Mouse (Mus musculus): Measurements from ENCODE around the gene Cdh1. TPM values are rescaled to one million over a fixed set of nuclear protein-coding genes. Genes with fewer than 3 reads are reported as not detected.

Gene Cdh1
- polyA plus RNA-seq, 2 experiments: 11.4 to 14.8 TPM

GRCm38 (mm10) chr8:106637446-106637845 lies 34.3 kb downstream of the Cdh1 start:
- Histone ChIP-seq H3K27ac (no peak overlapping the region), H3K27me3 (ENCODE audit: control insufficient read depth, insufficient read depth, low read length) (no peaks in the 10 kb centered on the region), H3K4me1 (replicated peaks; ENCODE audit: control insufficient read depth in 2 of 2, insufficient read depth in 2 of 2, low read length in 1 of 2) (peaks cover 0 to 25% of the 10 kb centered on the region in 2 experiments; a peak in 2 of 4 replicates), H3K9me3 (ENCODE audit: control insufficient read depth, low read length) (no peaks in the 10 kb centered on the region), H3K4me2 (ENCODE audit: low read depth) (no peak overlapping the region), H3K4me3 (ENCODE audit: insufficient read depth in 1 of 2, low read depth in 2 of 2, low read length in 2 of 2) (no peak overlapping the region), H3K36me3 (replicated peaks; ENCODE audit: control insufficient read depth, insufficient read depth, low read depth) (no peaks in the 10 kb centered on the region), H3K9ac (replicated peaks) (no peak overlapping the region)
- ATAC-seq (ENCODE audit: insufficient read depth) (no peak), DNase-seq (ENCODE audit: low read depth in 3 of 3, low spot score in 3 of 3) (no peak)
- 69% methylated on average over 4 of the region's 4 CpGs for WGBS (ENCODE audit: insufficient replicate concordance)
- TF ChIP-seq CTCF (IDR thresholded peaks at IDR 0.05; ENCODE audit: low read depth): no peak
- TF ChIP-seq EP300 (IDR thresholded peaks at IDR 0.05; ENCODE audit: low read depth): no peak

GRCm38 (mm10) chr8:106638768-106639295 lies 35.7 kb downstream of the Cdh1 start:
- Histone ChIP-seq H3K4me3 (ENCODE audit: insufficient read depth in 1 of 2, low read depth in 2 of 2, low read length in 2 of 2) (no peak overlapping the region), H3K27ac (no peak overlapping the region), H3K9me3 (ENCODE audit: control insufficient read depth, low read length) (no peaks in the 10 kb centered on the region), H3K4me1 (replicated peaks; ENCODE audit: control insufficient read depth in 2 of 2, insufficient read depth in 2 of 2, low read length in 1 of 2) (peaks cover 0 to 16% of the 10 kb centered on the region in 2 experiments; a peak in 2 of 4 replicates), H3K36me3 (replicated peaks; ENCODE audit: control insufficient read depth, insufficient read depth, low read depth) (no peaks in the 10 kb centered on the region), H3K9ac (replicated peaks) (no peak overlapping the region), H3K27me3 (ENCODE audit: control insufficient read depth, insufficient read depth, low read length) (no peaks in the 10 kb centered on the region), H3K4me2 (ENCODE audit: low read depth) (no peak overlapping the region)
- ATAC-seq (ENCODE audit: insufficient read depth) (no peak), DNase-seq (ENCODE audit: low read depth in 3 of 3, low spot score in 3 of 3) (no peak)
- TF ChIP-seq CTCF (IDR thresholded peaks at IDR 0.05; ENCODE audit: low read depth) (no peak), EP300 (IDR thresholded peaks at IDR 0.05; ENCODE audit: low read depth) (no peak)
- WGBS (ENCODE audit: insufficient replicate concordance): 63% methylated on average over 7 of the region's 7 CpGs

DNA sequence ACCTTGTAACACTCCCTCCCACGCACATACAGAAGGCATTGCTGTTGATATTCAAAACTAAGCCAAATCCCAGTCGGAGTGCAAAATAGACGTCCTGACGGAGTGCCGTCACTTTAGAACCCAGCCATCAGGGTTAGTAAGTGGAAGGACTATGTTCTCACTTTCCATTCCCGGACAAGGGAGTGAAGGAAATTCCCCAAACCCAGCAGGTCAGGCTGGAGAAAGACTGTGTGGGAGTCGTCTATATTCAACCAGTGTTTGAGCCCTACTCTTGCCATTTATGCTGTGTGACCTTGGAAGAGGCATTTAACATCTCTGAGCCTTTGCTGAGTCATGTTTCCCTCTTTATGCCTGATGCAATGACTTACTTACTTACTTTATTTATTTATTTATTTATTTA lies 37.1 kb downstream of the Cdh1 start:
- H3K27me3 ChIP-seq (ENCODE audit: control insufficient read depth, insufficient read depth, low read length): no peaks in the 10 kb centered on the region
- H3K9ac ChIP-seq (replicated peaks): no peak overlapping the region
- no peak for ATAC-seq (ENCODE audit: insufficient read depth)
- H3K9me3 ChIP-seq (ENCODE audit: control insufficient read depth, low read length): no peaks in the 10 kb centered on the region
- H3K27ac ChIP-seq: no peak overlapping the region
- no peak overlapping the region for H3K4me2 ChIP-seq (ENCODE audit: low read depth)
- whole genome bisulfite sequencing (ENCODE audit: insufficient replicate concordance): 64% methylated on average over 7 of the region's 7 CpGs
- no peak for TF ChIP-seq CTCF (IDR thresholded peaks at IDR 0.05; ENCODE audit: low read depth)
- no peak for TF ChIP-seq EP300 (IDR thresholded peaks at IDR 0.05; ENCODE audit: low read depth)
- no peaks in the 10 kb centered on the region for H3K36me3 ChIP-seq (replicated peaks; ENCODE audit: control insufficient read depth, insufficient read depth, low read depth)
- H3K4me1 ChIP-seq (replicated peaks; ENCODE audit: control insufficient read depth in 2 of 2, insufficient read depth in 2 of 2, low read length in 1 of 2): peaks cover 0 to 13% of the 10 kb centered on the region in 2 experiments; a peak in 2 of 4 replicates
- no peak for DNase-seq (ENCODE audit: low read depth in 3 of 3, low spot score in 3 of 3)
- H3K4me3 ChIP-seq (ENCODE audit: insufficient read depth in 1 of 2, low read depth in 2 of 2, low read length in 2 of 2): no peak overlapping the region

DNA sequence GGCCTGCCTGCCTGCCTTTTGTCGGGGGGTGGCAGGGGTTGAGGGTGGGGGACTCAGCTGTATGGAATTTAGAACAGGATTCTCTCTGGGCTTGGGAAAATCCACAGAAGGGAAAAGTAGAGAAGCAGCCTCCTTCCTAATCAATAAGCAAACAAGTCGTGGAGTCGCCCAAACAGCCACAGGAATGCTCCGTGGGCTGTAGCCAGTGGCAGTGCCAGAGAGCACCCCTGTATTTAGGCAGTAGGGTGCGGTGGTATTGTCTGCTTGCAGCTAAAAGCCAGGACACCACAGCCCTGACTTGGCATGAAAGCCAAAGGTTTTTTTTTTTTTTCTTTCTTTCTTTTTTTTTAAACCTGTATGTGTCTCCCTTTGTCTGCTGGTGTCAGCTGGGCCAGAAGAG lies 37.8 kb downstream of the Cdh1 start:
- Histone ChIP-seq H3K9me3 (ENCODE audit: control insufficient read depth, low read length) (no peaks in the 10 kb centered on the region), H3K4me2 (ENCODE audit: low read depth) (no peak overlapping the region), H3K9ac (replicated peaks) (no peak overlapping the region), H3K36me3 (replicated peaks; ENCODE audit: control insufficient read depth, insufficient read depth, low read depth) (no peaks in the 10 kb centered on the region), H3K4me1 (replicated peaks; ENCODE audit: control insufficient read depth in 2 of 2, insufficient read depth in 2 of 2, low read length in 1 of 2) (peaks cover 0 to 13% of the 10 kb centered on the region in 2 experiments; a peak in 2 of 4 replicates), H3K27ac (no peak overlapping the region), H3K27me3 (ENCODE audit: control insufficient read depth, insufficient read depth, low read length) (no peaks in the 10 kb centered on the region), H3K4me3 (ENCODE audit: insufficient read depth in 1 of 2, low read depth in 2 of 2, low read length in 2 of 2) (no peak overlapping the region)
- 51% methylated on average over 5 of the region's 5 CpGs for WGBS (ENCODE audit: insufficient replicate concordance)
- DNase-seq (ENCODE audit: low read depth in 3 of 3, low spot score in 3 of 3) (no peak), ATAC-seq (ENCODE audit: insufficient read depth) (no peak)
- no peak for TF ChIP-seq CTCF (IDR thresholded peaks at IDR 0.05; ENCODE audit: low read depth)
- no peak for TF ChIP-seq EP300 (IDR thresholded peaks at IDR 0.05; ENCODE audit: low read depth)

GRCm38 (mm10) chr8:106642172-106642571 lies 39.0 kb downstream of the Cdh1 start:
- Histone ChIP-seq H3K9ac (replicated peaks) (no peak overlapping the region), H3K36me3 (replicated peaks; ENCODE audit: control insufficient read depth, insufficient read depth, low read depth) (no peaks in the 10 kb centered on the region), H3K4me3 (ENCODE audit: insufficient read depth in 1 of 2, low read depth in 2 of 2, low read length in 2 of 2) (no peak overlapping the region), H3K4me1 (replicated peaks; ENCODE audit: control insufficient read depth in 2 of 2, insufficient read depth in 2 of 2, low read length in 1 of 2) (peaks cover 0 to 13% of the 10 kb centered on the region in 2 experiments; a peak in 2 of 4 replicates), H3K27ac (no peak overlapping the region), H3K4me2 (ENCODE audit: low read depth) (no peak overlapping the region), H3K27me3 (ENCODE audit: control insufficient read depth, insufficient read depth, low read length) (no peaks in the 10 kb centered on the region), H3K9me3 (ENCODE audit: control insufficient read depth, low read length) (no peaks in the 10 kb centered on the region)
- ATAC-seq (ENCODE audit: insufficient read depth) (no peak), DNase-seq (ENCODE audit: low read depth in 3 of 3, low spot score in 3 of 3) (no peak)
- 55% methylated on average over 2 of the region's 2 CpGs for WGBS (ENCODE audit: insufficient replicate concordance)
- TF ChIP-seq EP300 (IDR thresholded peaks at IDR 0.05; ENCODE audit: low read depth): no peak
- no peak for TF ChIP-seq CTCF (IDR thresholded peaks at IDR 0.05; ENCODE audit: low read depth)

Data from liver, embryonic 14.5 days (tissue).